Mouse (Mus musculus) lung, postnatal 10 days (tissue): ENCODE measurements at regions not wholly inside any gene's neighbourhood (a gene's known extent, or its start where the extent isn't known, plus 50 kb on each side); places are given as distances from the start of the nearest gene placed in this dataset.

Experiments
- DNase-seq: peaks from one replicate; pipeline ENCODE4 v3.0.0; 2021

DNA sequence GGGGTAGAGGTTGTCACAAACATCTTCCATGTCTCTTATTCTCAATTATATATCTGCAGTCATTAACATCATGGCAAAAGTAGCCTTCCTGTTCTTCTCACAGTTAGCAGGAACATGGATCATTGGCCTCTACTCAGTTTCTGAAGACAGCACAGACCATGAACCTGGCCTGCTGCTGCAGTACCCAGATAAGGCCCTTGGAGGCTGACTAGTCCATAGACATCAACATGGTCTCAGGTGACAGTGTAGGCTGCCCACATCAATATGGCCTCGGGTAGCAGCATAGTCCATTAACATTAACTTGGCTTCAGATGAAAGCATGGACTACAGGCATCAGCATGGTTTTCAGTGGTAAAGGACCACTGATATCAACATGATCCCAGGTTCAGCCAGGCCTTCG lies 95.9 kb upstream of the Tmtc4 start:
- DNase-seq = no peak

GRCm38 (mm10) chr14:123078804-123079203 lies 95.0 kb upstream of the Tmtc4 start:
- no peak for DNase-seq

DNA sequence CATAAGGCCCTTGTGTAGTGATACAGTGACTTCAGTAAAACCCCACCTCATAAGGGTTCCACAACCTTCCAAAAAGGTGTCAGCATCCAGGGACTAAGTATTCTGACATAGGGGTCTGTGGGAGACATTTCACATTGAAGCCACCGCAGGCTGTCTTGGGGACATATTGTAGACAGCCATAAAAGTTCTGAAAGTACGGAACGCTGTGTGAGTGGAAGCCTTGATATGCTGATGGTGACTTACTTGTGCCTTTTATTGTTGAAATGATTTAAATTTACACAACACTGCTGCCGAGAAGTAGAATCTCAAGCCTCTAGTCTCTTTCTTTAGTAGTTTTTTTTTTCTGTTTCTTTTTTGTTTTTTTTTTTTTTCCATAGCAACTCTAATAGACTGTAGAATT lies 82.5 kb upstream of the Tmtc4 start:
- no peak for DNase-seq

DNA sequence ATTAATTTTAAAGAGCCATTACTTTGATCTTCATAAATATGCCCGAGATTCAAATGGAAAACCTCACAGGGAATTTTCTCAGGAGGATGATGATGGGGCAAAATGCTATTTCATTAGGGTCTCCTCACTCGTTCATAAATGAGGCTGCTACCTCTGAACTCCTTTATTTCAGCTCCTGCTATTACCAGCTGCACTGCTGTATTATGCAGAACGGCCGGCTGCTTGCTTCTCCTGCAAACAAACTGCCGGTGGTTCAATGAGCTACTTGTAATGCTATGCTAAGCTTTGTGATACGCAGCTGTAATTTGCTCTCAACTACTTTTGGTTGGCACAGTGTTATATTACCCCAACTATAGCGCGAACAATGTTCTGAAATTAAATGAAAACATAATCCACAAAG lies 81.7 kb upstream of the Tmtc4 start:
- DNase-seq = no peak

DNA sequence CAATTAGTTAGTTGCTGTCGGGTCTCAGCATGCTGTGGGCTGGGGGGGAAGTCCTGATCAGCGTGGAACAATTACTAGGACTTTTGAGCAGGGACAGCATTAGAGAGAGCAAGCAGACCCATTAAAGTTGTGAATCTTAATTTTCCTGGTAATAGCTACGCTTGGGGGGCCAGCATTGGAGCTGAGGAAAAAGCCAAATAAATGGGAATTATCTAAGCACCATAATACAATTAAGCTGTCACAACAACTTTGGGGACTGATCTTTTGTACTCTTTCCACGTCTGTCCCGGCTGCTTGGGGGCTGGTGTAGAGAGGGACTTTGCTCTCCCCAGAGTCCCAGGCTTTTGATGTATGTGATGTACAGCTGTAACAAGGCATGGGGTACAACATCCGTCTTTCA lies 81.3 kb upstream of the Tmtc4 start:
- no peak for DNase-seq

DNA sequence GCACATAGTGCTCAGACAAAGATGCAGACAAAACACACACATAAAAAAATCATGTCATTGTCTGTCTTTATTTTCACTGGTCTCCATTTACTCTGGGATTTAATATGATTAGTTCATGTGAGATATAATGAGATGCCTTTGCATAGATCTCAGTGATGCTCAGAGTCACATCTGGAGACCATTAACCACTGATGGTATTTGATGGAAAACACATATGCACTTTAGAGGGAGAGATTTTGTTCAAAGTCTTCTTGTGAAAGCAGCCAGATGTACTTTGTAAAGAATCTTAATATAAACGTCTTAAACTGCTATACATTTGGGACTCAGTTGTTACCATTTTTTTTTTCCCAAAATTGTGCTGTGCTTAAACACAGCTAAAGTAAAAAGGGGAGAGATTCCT lies 79.1 kb upstream of the Tmtc4 start:
- no peak for DNase-seq

DNA sequence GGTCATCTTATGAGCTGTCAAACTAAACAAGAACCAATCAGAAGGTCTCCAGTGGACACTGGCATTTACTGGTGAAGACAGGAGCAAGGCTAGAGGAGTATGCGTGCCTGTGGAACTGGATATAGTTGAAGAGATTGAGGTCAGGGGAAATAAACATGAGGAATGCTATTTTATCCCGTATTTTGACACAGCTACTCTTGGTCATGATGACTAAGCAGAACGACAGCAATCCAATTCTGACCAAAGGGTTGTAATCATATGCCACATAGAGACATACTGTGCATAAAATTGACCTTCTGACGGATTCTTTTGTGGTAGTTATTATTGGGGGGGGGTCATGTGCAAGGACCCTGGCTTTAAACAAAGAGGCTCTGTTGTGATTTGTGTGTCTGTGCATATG lies 73.1 kb upstream of the Tmtc4 start:
- DNase-seq = no peak

GRCm38 (mm10) chr14:123048451-123048850 lies 64.6 kb upstream of the Tmtc4 start:
- DNase-seq = no peak

DNA sequence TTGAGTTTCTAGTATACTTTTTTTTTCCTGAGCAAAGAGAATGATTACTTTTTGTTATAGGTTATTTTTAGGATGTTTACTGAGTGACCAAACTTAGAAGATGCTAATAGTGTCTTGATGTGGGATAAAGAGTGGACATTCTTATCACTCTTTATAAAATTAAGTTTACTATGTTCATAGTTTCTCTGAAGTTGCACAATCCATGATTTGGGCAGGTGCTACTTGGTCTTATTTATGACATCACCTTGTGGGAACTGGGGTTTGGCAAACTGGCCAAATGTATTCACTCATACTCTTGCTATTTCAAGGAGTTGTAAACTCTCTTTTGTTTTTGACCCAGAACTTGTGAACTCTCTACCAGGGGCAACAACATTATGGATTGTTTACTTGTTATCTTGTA lies 56.2 kb upstream of the Tmtc4 start:
- DNase-seq = no peak

GRCm38 (mm10) chr14:123037444-123037843 lies 53.6 kb upstream of the Tmtc4 start:
- DNase-seq = no peak
